Mouse (Mus musculus) liver, adult 2 months (tissue): ENCODE results near the gene Armc7. TPM values are rescaled to one million over a fixed set of nuclear protein-coding genes. Genes with fewer than 3 reads are reported as not detected.

Experiments used
- DNase-seq: peaks from one replicate; pipeline ENCODE4 v3.0.0-alpha.2; 2011; ENCODE audit warnings: low read depth, low spot score; ENCODE audit errors: extremely low read depth
- H3K27ac ChIP-seq: fragments of 200-500 bp; replicated peaks from 2 replicates; pipeline ENCODE4 v1.5.1; 2012; ENCODE audit warnings: low read depth, mild to moderate bottlenecking, control low read depth, inconsistent platforms, low read length; ENCODE audit not compliant: insufficient read depth
- H3K27me3 ChIP-seq: fragments of 200-500 bp; 2 replicates; pipeline ENCODE4 v1.6.1; 2012; ENCODE audit warnings: mild to moderate bottlenecking, moderate library complexity, low read length, inconsistent platforms; ENCODE audit not compliant: control insufficient read depth, insufficient read depth
- H3K36me3 ChIP-seq: fragments of 200-500 bp; 2 replicates; pipeline ENCODE4 v1.6.1; 2012; ENCODE audit warnings: low read length, inconsistent platforms; ENCODE audit not compliant: control insufficient read depth, insufficient read depth
- H3K4me1 ChIP-seq: fragments of 200-500 bp; 2 replicates; pipeline ENCODE4 v1.6.1; 2011; ENCODE audit warnings: low read length; ENCODE audit not compliant: control insufficient read depth, insufficient read depth
- H3K4me3 ChIP-seq: fragments of 200-500 bp; 2 replicates; pipeline ENCODE4 v1.5.1; 2011; ENCODE audit warnings: low read depth, mild to moderate bottlenecking, control low read depth, low read length, moderate library complexity; ENCODE audit not compliant: insufficient read depth
- H3K79me2 ChIP-seq: fragments of 200-500 bp; 2 replicates; pipeline ENCODE4 v1.6.1; 2012; ENCODE audit warnings: inconsistent platforms, mild to moderate bottlenecking, low read length, moderate library complexity; ENCODE audit not compliant: control insufficient read depth, insufficient read depth
- H3K9ac ChIP-seq: fragments of 200-500 bp; 2 replicates; pipeline ENCODE4 v1.6.1; 2012; ENCODE audit warnings: low read depth, mild to moderate bottlenecking, control low read depth, inconsistent platforms, low read length
- CTCF ChIP-seq: fragments of 200-500 bp; IDR thresholded peaks from 2 replicates; pipeline ENCODE4 v1.5.1; 2011; ENCODE audit warnings: low read depth, low read length, control low read depth
- POLR2A ChIP-seq: fragments of 200-500 bp; IDR thresholded peaks from 2 replicates; pipeline ENCODE4 v1.6.1; 2011; ENCODE audit warnings: low read length, control low read depth; ENCODE audit not compliant: insufficient read depth; ENCODE audit errors: extremely low read depth
- WGBS: fragments of 180-500 bp; shearing (Covaris S2); methylation state at CpG from one replicate; pipeline ENCODE4 v1.1.7; 2018; 5-methylcytosine and 5-hydroxymethylcytosine counted together
- polyA plus RNA-seq: library from polyadenylated mRNA; depleted of rRNA; stranded (reverse); fragments of >200 nt; gene quantifications from 2 replicates; pipeline ENCODE4 v1.2.3, GENCODE M21; 2012
- total RNA-seq: library from RNA; depleted of rRNA; stranded (reverse); fragments of >200 nt; gene quantifications from 2 replicates; pipeline ENCODE4 v1.2.3, GENCODE M21; 2014

Gene Armc7
- total and polyA plus RNA-seq, 2 experiments: 1.6 to 4.0 TPM

GRCm38 (mm10) chr11:115506586-115506985 lies 31.1 kb downstream of the Armc7 start:
- WGBS: 70% methylated on average over 3 of the region's 3 CpGs
- Histone ChIP-seq H3K36me3 (0 out of 2 replicates have a peak, but pooled peaks cover 3% of the 10 kb centered on the region), H3K27me3 (no peaks in the 10 kb centered on the region), H3K79me2 (peaks cover 5% of the 10 kb centered on the region; the same call in 1 of the 2 replicates), H3K27ac (no peak overlapping the region), H3K4me3 (no peak overlapping the region), H3K4me1 (peaks cover 11% of the 10 kb centered on the region), H3K9ac (no peak overlapping the region)
- DNase-seq: no peak
- TF ChIP-seq POLR2A (no peak), CTCF (no peak)

GRCm38 (mm10) chr11:115508061-115508460 lies 32.6 kb downstream of the Armc7 start:
- DNase-seq: peak; percentile 24
- H3K9ac ChIP-seq: no peak overlapping the region
- H3K27ac ChIP-seq: no peak overlapping the region
- TF ChIP-seq CTCF (no peak), POLR2A (no peak)
- peaks cover 5% of the 10 kb centered on the region; the same call in 1 of the 2 replicates for H3K79me2 ChIP-seq
- no peak overlapping the region for H3K4me3 ChIP-seq
- H3K36me3 ChIP-seq: no peaks in the 10 kb centered on the region
- H3K27me3 ChIP-seq: no peaks in the 10 kb centered on the region
- H3K4me1 ChIP-seq: peaks cover 11% of the 10 kb centered on the region
- WGBS: 37% methylated on average over 2 of the region's 2 CpGs

GRCm38 (mm10) chr11:115509773-115510506 lies 34.5 kb downstream of the Armc7 start:
- 70% methylated on average over 6 of the region's 6 CpGs for WGBS

GRCm38 (mm10) chr11:115510507-115510888 lies 35.0 kb downstream of the Armc7 start:
- no peak overlapping the region for H3K4me3 ChIP-seq
- H3K27ac ChIP-seq: no peak overlapping the region
- 91% methylated on average over 5 of the region's 5 CpGs for WGBS
- TF ChIP-seq POLR2A (no peak), CTCF (no peak)
- H3K36me3 ChIP-seq: no peaks in the 10 kb centered on the region
- DNase-seq: no peak
- peaks cover 13% of the 10 kb centered on the region for H3K4me1 ChIP-seq
- no peak overlapping the region for H3K9ac ChIP-seq
- H3K27me3 ChIP-seq: no peaks in the 10 kb centered on the region
- peaks cover 8% of the 10 kb centered on the region; the same call in 1 of the 2 replicates for H3K79me2 ChIP-seq

More at GRCm38 (mm10) chr11:115509773-115510506, 34.5 kb downstream of the Armc7 start:
- Histone ChIP-seq H3K27me3 (no peaks in the 10 kb centered on the region), H3K79me2 (peaks cover 8% of the 10 kb centered on the region; the same call in 1 of the 2 replicates), H3K36me3 (no peaks in the 10 kb centered on the region), H3K4me1 (peaks cover 13% of the 10 kb centered on the region), H3K9ac (no peak overlapping the region), H3K27ac (peak overlapping the region; percentile 1), H3K4me3 (no peak overlapping the region)
- peak; percentile 28 for DNase-seq
- TF ChIP-seq CTCF (no peak), POLR2A (no peak)

GRCm38 (mm10) chr11:115511121-115511520 lies 35.7 kb downstream of the Armc7 start:
- TF ChIP-seq CTCF (no peak), POLR2A (no peak)
- WGBS: 98% methylated on average over 2 of the region's 2 CpGs
- Histone ChIP-seq H3K9ac (no peak overlapping the region), H3K27ac (no peak overlapping the region), H3K36me3 (no peaks in the 10 kb centered on the region), H3K4me1 (peaks cover 13% of the 10 kb centered on the region), H3K79me2 (peaks cover 8% of the 10 kb centered on the region; the same call in 1 of the 2 replicates), H3K4me3 (no peak overlapping the region), H3K27me3 (no peaks in the 10 kb centered on the region)
- DNase-seq: no peak

- TF ChIP-seq CTCF (no peak), POLR2A (no peak)
- Histone ChIP-seq H3K79me2 (peaks cover 5% of the 10 kb centered on the region; the same call in 1 of the 2 replicates), H3K4me3 (no peak overlapping the region), H3K27ac (no peak overlapping the region), H3K4me1 (peaks cover 13% of the 10 kb centered on the region), H3K9ac (no peak overlapping the region), H3K36me3 (no peaks in the 10 kb centered on the region), H3K27me3 (no peaks in the 10 kb centered on the region)
- DNase-seq: no peak
- 62% methylated on average over 3 of the region's 3 CpGs for WGBS
These were observed 36.5 kb downstream of the Armc7 start for GRCm38 (mm10) chr11:115512004-115512403.
